Mouse (Mus musculus): ENCODE results near the gene Kcnmb3. TPM values are rescaled to one million over a fixed set of nuclear protein-coding genes. Genes with fewer than 3 reads are reported as not detected.

Kcnmb3 gene
- polyA plus RNA-seq, 1 experiment from 2014 or later, result not detected

Other genes with a start within 250 kb of the Kcnmb3 start
- 7.5 and 8.2 TPM in 2 replicates for gene Zmat3, start 126.2 kb downstream of the Kcnmb3 start, polyA plus RNA-seq (2016; fragmentation: Nextera tagmentation; extraction: Ambion mirVana)
- 6.1 and 6.6 TPM in 2 replicates for gene Pik3ca, start 94.6 kb downstream of the Kcnmb3 start, polyA plus RNA-seq (2016; fragmentation: Nextera tagmentation; extraction: Ambion mirVana)
- gene Zfp639, start 18.0 kb upstream of the Kcnmb3 start, polyA plus RNA-seq (2016; fragmentation: Nextera tagmentation; extraction: Ambion mirVana), result 40.3 and 43.7 TPM in 2 replicates
- 22.1 and 33.7 TPM in 2 replicates for gene Mfn1, start 37.2 kb upstream of the Kcnmb3 start, polyA plus RNA-seq (2016; fragmentation: Nextera tagmentation; extraction: Ambion mirVana)
- gene Gnb4, start 124.4 kb upstream of the Kcnmb3 start, polyA plus RNA-seq (2016; fragmentation: Nextera tagmentation; extraction: Ambion mirVana), result 46.4 and 49.4 TPM in 2 replicates
- 266 and 278 TPM in 2 replicates for gene Actl6a, start 214.1 kb upstream of the Kcnmb3 start, polyA plus RNA-seq (2016; fragmentation: Nextera tagmentation; extraction: Ambion mirVana)
- 273 and 298 TPM in 2 replicates for gene Ndufb5, start 244.8 kb upstream of the Kcnmb3 start, polyA plus RNA-seq (2016; fragmentation: Nextera tagmentation; extraction: Ambion mirVana)
- 34.6 and 38.6 TPM in 2 replicates for gene Mrpl47, start 245.4 kb upstream of the Kcnmb3 start, polyA plus RNA-seq (2016; fragmentation: Nextera tagmentation; extraction: Ambion mirVana)